Mouse (Mus musculus): ENCODE results near the gene Arhgap40.

Arhgap40 gene

DNA sequence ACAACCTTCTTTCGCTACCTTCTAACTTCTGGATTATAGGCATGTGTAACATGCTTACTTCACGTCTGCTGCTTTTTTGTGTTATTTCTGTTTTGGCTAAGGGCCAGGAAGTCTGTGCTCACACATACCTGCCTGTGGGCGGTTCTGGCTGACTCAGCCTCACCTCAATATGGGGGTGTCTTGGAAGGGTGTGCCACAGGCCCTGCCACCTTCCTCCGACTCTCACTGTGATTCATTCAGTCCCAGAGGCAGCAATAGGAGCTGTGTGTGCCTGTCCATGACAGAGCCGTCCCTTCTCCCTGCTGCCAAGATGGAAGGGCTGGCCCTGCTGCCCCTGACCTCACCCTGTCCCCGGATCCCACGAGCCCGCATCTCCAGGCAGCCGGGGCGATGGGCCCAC is at the start of gene Arhgap40:
Gene Arhgap40 (plus strand): TSS at position 269 of the 400 bp plus-strand sequence.
- DNase-seq (ENCODE audit: low read depth) = no peak

DNA sequence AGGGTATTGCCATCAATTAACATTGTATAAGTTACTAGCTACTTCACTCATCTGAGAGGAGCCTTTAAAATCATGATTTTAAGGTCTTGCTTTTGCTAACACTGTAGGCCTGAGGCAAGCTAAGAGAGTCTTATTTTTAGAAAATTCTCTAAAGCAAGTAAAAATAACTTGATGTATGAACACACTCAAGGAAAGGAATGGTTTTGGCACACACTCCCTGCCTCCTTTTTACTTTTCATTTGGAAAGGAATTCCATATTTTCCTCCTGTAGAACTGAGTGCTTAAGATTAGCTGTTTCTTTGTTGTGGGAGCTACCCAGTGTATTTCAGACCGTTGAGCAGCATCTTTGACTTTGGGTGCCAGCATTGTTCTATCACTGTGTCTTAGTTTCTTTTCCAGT is 38.4 kb upstream of the Arhgap40 start:
- no peak for DNase-seq (ENCODE audit: low read depth)

DNA sequence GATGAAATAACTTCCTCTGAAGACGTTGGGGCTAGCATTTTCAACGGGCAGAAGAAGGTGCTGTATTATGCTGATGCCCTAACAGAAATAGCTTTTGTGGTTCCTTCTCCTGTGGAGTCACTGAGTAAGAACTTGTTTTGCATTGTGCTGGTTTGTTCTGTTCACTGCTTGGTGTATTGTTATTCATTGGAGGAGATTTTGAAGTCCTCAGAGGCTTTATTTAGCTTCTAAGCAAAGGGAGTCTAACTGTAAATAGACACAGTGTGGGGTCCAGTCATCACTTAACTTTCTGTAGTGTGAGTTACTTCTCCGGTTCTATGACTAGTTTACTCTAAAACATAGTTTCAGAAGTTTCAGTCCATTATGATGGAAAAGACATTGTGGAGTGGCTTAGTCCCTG is 35.0 kb upstream of the Arhgap40 start:
- DNase-seq (ENCODE audit: low read depth) = no peak

DNA sequence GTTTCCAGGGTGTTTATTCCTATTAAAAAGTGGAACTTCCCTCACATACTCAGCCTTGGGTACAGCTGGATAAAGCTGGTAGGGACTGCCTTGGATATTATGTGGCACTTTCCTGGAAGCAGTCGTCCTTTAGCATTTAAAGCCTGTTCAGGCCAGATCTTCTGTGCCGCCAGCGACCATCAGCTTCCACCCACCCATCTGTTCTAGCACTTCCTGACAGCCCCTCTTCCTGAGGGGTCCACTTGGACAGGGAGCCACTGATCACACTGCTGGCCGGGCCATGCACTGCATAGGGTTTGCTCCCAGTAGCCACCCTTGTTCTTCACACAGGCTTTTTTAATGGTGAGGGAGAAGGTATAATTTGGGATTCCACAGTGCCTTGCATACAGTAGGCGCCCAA is 14.1 kb upstream of the Arhgap40 start:
- no peak for DNase-seq (ENCODE audit: low read depth)

DNA sequence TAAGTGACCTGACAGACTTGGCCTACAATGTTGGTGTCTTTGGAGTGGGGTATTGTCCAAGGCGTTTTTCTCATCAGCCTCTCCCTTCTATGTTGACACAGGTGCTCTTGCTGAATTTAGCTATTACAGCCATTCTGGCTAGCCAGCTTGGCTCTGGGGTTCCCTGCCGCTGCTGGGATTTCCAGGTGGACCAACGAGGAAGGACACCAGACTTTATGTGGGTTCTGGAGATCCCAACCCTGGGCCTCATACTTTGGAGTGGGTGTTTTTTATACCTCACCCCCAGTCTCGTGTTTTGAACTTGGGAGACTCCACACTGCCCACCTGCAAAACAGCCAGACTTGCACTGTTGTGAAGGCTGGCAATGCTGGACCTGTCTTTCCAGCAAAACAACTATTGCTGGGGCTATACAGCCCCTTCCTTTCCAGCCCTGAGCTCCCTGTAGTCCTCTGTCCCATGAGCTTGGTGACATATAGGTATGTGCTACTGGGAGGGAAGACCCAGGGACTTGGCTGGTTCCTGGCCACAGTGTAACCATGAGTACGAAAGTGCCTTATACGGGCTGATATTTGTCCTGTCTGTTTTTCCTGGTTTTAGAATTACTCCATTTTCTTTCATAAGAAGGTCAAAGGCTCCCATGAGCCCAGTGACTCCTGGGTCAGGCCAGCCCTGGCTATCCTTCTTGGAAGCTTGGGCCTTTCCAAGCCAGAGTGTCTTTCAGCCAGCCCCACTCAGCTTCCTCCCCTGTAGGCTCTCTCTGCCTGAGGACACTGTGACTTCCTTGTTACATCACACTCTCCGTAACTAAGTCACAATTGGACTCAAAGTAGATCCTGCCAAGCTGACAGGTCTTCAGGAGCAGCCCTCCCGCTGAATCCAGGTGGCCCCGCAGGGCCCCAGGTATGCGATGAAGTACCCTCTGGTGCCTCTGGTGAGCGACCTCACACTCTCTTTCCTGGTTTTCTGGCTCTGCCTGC is 10.5 kb upstream of the Arhgap40 start, which contains the start of gene Adig:
Gene Adig (plus strand): TSS at position 777 of the 977 bp plus-strand sequence.
- no peak for DNase-seq (ENCODE audit: low read depth)

DNA sequence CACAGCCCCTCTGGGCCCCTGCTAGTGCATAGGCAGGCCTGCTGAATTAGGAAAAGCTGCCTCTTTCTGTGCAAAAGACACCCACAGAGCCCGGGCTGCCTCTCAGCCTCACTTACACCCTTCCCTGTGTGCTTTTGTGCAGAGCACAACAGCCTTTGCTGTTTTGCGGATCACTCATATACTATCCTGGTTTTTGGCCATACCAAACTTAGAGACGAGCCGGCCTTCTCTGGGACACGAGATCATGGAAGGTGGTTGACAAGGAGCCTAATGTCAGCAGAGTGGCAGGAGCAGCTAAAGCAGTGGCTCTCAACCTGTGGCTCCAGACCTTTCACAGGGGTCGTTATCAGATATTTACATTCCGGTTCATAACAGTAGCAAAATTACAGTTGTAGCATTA is 9.4 kb upstream of the Arhgap40 start:
- DNase-seq (ENCODE audit: low read depth) = no peak

DNA sequence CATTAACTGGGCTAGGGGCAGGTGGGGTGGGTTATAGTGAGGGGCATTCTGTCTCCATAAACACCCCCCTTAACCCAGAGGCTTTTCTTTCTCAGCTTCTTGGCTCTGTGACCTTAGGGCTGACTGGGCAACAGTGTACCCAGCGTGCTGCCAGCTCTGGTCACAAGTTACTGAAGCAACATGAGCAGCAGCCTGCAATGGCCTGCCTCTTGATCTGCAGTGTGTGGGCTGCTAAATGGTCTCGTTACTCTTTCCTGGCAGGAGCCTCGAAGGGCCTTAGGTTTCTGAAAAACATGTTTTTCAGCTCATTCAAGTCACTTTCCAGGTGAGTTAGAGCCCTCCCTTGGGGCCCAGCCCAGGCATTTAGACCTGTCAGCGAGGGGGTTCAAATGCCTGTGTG is 8.9 kb upstream of the Arhgap40 start:
- DNase-seq (ENCODE audit: low read depth) = no peak

DNA sequence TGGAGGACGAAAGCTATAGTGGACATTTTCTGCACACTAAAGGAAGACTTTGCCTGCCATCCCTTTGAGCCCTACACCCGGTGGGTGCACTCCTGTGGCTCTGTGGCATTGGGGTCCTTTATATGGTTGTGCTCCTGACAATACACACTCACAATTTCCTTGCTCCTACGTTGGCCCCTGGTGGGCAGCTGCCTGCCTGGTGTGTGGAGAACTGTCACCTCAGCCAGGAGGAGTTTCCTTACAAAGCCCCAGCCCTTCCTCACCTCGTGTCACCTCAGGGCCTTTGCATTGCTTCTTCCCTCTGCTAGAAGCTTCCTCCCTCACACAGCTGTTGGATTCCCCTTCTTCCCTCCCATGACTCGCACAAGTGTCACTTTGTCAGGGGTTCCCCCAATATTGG is 6.1 kb upstream of the Arhgap40 start:
- DNase-seq (ENCODE audit: low read depth) = no peak

DNA sequence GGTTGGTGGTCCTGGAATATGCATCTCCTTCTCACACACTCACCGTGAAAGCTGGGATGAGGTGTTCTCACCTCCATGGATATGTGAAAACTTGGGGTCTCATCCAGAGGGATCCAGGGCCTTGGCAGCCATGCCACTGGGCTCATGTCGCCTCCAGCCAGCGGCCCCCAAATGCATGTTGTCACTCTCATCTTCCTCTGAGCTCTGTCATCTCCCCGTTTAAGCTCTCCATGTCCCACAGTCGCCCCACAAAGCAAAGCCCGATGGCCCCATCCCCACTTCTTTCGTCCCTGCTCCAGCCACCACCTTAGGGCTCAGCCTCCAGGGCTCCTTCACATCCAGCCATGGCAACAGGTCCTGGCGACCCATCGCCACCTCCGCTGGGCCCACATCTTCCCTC is 5.5 kb upstream of the Arhgap40 start:
- no peak for DNase-seq (ENCODE audit: low read depth)

DNA sequence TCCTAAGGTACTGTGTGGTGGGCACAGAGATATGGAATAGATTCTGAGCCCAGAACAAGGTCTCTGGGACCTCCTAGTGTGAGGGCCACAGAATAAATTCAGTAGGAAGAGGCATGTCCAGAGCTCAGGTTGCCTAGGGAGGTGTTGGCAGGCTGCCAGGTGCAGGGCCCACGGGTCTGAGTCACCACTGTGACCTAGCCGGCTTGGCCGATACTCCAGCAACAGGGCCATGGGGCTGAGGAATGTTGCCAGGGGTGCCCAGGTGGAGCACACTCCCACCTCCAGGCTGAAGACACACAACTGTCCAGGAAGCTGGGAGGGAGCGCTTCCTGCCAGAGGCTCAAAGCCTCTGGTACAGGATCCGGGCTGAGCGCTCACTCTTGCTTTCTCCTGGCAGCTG is 1.9 kb upstream of the Arhgap40 start:
- DNase-seq (ENCODE audit: low read depth) = no peak

DNA sequence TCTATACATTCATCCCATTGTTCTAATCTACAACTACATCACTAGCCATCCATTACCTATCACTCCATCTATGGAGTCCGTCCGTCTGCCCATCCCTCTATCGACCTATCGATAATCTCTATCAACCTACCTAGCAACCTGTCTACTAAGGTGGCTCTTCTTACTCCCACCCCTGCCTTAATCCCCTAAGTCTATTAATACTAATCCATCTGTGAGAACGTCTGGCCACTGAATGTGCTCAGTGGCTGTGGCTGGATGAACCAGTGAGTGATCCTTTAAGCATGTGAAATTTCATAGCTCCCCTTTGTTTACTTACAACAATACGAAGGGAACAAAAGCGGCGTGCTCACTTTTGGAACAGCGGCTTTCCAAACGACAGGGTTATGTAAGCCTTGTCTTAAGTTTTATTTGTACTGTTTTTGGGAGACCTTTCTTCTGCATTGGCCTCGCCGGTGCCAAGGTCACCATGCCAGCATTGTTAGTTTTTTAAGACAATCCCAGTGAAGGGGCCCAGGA is 1.3 kb downstream of the Arhgap40 start:
- DNase-seq (ENCODE audit: low read depth) = no peak

DNA sequence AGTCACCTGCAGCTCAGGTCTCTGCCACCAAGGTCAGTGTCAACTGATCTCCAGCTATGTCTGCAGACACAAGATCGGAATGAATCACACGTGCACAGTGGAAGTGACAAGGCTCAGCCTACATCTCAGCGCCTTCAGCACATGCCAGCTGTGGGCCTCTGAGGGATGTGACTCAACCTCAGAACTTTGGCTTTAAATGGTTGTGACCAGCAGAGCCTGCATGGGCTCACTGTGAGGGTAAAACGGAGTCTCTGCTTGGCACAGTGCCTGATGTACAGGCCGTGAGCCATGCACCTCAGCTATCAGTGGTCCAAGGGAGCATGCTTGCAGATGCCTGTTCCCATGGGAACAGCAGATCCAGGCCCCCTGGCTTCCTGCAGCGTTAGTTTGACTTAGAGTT is 6.0 kb downstream of the Arhgap40 start:
- DNase-seq (ENCODE audit: low read depth) = no peak

DNA sequence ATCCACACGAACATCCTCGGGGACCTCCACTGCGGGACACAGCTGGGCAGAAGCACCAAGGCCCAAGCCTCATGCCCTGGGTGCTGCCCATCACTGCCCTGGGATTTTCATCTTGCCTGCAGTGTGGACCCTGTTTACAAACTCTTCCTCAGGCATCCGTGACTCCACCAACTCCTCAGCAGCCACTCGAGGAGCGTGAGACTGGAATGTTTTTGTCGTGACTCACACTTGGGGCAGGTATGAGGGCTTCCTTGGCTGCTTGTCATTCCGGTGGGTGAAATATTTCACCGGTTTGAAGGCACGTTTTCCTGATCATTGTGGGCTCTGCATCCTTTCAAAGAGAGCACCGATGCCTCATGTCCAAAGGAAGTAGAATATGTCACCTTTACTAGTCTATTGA is 6.5 kb downstream of the Arhgap40 start:
- no peak for DNase-seq (ENCODE audit: low read depth)

DNA sequence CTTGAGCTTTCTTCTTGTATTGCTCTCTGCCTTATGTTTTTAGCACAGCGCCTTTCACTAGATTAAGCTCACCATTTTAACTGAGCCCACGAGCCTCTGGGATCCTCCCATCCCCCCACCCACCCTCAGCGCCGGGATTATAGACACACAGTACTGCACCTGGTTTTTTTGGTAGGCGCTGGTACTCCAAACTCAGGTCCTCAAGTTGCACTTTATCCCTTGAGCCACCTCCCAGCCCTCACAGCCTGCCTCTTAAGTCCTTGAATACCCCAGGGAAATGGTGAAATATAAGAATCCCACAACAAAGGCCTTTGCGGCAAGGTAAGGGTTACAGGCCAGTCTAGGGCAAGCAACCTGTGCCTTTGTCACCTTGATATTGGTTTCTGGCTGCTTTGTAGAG is 7.2 kb downstream of the Arhgap40 start:
- DNase-seq (ENCODE audit: low read depth) = no peak

DNA sequence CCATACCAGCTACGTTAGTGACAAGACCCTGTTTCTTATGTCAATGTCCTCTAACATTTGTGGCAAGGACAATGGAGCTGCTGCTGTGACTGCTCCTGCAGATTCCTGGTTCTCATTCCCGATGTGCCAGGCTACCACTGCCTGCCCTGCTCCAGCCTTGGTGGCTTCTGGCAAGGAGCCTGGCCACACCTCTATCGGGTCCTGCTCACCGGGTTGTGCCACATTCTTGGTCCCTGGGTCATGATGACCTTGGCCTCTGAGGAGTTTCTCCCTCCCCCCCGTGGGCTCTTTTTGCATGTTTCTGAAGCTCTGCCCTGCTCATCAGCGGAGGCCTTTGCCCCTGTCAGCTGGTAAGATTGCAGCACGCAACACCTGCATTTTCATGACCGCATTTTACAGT is 10.5 kb downstream of the Arhgap40 start:
- DNase-seq (ENCODE audit: low read depth) = no peak

DNA sequence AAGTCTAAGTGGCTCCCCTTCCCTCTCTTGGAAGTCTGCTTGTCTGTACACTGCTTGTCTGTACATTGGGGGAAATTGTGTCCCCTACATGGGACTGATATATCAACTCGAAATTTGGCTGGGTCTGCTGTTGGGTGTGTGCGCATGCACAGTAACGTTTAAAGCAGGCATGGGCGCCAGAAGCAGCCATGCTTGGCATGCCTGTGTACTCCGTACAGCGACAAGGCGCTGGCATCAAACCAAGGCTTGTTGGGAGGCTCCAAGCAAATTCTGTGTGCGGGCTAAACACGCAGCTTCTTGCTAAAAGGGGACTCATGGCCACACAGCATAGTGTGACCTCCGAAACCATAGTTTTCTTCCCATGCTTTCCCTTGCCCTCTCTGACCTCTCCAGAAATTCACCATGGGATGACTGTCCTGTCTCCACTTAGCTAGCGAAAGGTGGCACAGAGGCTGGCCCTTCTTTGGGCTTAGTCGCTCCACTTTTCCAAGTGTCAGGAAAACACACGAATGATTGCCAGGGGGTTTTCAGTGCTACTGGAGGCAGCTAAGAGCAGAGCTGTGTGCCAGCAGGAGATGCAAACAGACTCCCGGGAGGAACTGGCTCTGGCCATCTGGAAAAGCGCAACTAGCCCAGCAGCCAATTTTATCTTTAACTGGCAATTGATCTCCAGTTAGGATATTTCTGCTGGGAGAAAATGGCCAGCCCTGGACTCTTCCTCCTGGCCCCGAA is 11.7 kb downstream of the Arhgap40 start:
- DNase-seq (ENCODE audit: low read depth) = no peak

DNA sequence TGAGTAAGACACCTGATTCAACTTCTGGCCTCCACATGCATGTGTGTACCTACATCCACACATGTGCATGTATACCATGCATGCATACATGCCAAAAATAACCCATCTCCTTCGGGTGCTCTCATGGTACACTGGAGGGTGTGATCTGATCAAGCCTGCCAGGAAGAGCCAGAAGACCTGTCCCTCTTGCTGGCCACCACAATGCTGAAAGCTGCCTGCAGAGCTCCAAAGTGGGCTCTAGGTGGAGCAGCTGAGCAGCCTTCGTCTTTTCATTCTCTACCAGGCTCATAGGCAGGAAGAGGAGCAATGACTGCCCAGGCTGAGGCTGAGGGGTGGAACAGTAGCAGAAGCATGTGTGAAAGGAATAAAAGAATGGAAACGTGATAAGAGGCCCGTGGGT is 21.5 kb downstream of the Arhgap40 start:
- peak; percentile 15 for DNase-seq (ENCODE audit: low read depth)

DNA sequence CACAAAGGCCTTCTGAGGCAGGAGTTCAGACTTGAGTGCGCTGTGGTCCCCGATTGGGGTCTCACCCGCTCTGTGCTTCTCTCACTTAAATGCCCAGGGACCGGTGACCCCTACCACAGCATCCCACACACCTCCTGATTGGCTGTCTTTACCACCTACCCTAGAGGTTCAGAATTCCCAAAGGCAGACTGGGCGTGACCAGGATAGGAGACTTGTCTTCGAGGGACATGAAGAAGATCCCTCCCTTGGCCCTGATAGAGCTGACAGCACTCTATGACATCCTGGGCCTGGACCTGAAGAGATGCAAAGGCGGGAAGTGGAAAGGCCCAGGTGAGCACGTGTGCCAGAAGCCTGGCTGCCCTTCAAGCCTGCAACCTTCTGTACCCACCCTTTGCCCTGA is 22.0 kb downstream of the Arhgap40 start:
- DNase-seq (ENCODE audit: low read depth) = no peak

DNA sequence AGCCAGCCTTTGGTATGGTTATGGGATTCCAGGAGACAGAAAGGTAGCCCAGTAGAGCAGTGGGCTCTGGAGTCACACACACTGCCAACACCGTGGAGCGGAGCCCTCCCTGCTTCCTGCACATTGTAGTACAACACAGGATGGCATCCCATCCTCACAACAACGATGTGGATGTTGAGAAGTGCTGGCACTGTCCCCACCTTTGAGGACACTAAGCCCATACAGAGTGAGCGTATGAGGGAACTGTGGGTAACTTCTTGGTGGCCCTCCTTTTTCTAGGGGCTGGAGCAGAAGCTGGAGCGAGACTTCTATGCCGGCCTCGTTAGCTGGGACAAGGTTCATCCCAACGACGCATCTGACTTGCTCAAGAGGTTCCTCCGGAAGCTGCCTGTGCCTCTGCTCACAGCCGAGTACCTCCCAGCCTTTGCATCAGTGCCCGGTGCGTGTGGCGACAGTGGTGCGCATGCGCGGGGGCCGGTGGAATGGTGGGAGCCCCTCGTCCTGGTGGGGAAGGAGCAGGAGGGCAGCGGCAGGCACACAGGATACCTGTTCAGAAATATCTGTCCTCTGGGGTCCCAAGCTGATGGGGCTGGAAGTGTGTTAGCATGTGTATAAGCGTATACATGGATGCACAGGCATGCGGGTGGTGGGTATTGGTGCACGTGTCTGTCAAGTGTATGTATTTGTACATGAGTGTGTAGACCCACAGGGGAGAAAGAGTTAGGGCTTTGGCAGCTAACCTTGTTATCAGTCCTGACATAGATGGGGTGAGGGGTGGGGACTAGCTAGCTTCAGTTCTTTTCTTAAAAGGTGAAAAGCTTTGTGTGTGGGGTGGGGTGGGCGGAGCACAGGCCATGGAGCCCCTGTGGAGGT is 27.1 kb downstream of the Arhgap40 start:
- no peak for DNase-seq (ENCODE audit: low read depth)

DNA sequence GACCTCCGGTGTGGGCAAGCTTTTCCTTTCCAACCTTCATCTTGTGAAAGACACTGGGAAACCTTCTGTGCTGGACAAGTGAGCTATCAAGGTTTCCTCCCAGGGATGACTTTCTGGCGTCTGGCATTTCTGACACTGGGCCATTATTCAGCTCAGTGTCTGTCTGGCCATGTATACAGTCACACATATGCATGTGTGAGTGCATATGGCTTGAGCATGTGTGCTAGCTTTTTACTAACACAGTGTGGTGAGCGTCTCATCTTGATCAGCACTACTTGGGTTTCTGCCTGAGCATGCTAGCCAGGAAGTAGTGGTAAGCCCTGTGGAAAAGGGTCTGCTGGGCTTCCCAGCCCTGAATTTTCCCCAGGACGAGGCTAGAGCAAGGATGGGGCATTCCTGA is 28.7 kb downstream of the Arhgap40 start:
- DNase-seq (ENCODE audit: low read depth) = no peak

DNA sequence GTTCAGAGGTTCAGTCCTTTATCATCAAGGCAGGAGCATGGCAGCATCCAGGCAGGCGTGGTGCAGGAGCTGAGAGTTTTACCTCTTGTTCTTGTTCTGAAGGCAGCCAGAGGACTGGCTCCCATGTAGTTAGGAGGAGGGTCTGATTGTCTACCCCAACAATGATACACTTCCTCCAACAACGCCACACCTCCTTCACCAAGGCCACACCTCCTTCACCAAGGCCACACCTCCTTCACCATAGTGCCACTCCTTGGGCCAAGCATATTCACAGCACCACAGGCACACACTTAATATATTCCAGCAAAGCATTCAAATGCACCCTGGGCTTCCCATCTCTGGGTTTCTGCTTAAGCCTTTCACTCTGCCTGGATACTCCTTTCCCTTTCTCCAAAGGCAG is 32.7 kb downstream of the Arhgap40 start:
- DNase-seq (ENCODE audit: low read depth) = no peak

DNA sequence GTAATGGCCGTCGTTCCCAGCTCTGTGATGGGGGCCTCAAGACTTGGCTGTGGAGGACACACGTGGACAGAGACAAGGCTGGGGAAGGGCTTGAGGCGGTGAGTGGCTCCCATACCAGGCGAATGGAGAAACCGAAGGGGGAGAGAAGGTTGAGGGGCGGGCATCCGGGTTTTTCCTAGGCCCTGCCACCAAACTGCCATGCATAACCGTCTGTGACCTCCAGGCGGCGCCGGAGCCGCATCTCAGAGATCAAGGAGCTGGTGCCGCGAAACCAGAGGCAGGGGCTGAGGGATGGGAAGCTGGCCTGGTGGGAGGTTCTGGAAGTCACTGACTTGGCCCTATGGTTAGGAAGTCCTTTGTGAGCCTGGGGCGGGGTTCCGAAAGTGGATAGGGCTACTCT is 34.2 kb downstream of the Arhgap40 start:
- DNase-seq (ENCODE audit: low read depth) = peak; percentile 27

Data from c-Kit-positive CD71-positive TER-119-negative erythroid progenitor cells, embryonic 14.5 days (primary cell).